Mouse (Mus musculus): ENCODE measurements around the gene Pgm3. TPM values are rescaled to one million over a fixed set of nuclear protein-coding genes. Genes with fewer than 3 reads are reported as not detected.
A peak's percentile ranks its signal among the peaks of the same experiment; 100 is the strongest.
"Not testable (repeated sequence)": the region's sequence is repeated elsewhere in the genome, so short reads cannot be mapped to it uniquely, and the experiment has no call there.

The Pgm3 gene
- 41.4 and 43.5 TPM in 2 replicates for polyA plus RNA-seq (2015; fragmentation: Nextera tagmentation; extraction: Ambion mirVana)

DNA sequence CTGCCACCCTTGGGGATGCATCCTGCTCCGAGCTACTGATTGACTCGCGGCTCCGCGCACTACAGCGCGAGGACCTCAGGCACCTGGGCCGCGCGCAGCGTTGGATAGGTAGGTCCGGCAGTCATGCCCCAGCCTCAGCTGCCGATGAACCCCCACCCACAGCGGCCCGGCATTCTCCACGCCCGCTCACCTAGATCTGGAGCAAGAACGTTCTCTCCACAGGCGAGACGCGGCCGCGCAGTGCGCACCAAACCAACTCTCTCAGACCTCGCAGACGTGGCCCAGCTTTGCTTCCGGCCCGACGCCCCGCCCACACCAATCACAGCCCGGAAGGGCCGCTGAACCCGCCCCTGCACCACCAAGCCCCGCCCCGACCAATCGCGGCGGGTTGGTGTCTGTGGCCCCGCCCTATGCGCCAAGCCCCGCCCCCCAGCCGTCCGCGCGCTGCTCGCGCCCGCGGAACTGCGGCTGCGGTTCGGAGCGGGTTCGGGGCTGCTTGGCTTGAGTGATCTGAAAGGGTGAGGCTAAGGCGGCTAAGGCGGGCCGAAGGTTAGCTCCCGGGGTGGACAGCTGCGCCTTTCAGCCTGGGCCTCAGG lies at the start of gene Pgm3, which contains the start of gene Rwdd2a:
Pgm3 (minus strand) TSS at position 303 of the 596 bp plus-strand sequence.
Rwdd2a (plus strand) TSS at position 452 of the 596 bp plus-strand sequence.
- Histone ChIP-seq H3K9me3 (no peaks in the 10 kb centered on the region), H3K4me2 (peak within 1 kb of the TSS; percentile 99), H3K27ac (peak within 1 kb of the TSS; percentile 78), H3K27me3 (no peaks in the 10 kb centered on the region), H3K4me3 (peak within 1 kb of the TSS; percentile 71), H3K36me3 (peaks cover 27% of the 10 kb centered on the region), H3K4me1 (replicated peaks) (peaks cover 21% of the 10 kb centered on the region), H3K9ac (peak within 1 kb of the TSS; percentile 80)
- ATAC-seq (ENCODE audit: low FRiP score) = peak; percentile 99
- under 1% methylated on average over 59 of the region's 59 CpGs for WGBS

GRCm38 (mm10) chr9:86619341-86620139 lies 47.9 kb upstream of the Pgm3 start:
- Histone ChIP-seq H3K4me2 (no peak overlapping the region), H3K27me3 (no peaks in the 10 kb centered on the region), H3K36me3 (no peaks in the 10 kb centered on the region), H3K9me3 (no peaks in the 10 kb centered on the region), H3K9ac (no peak overlapping the region), H3K4me3 (no peak overlapping the region), H3K27ac (no peak overlapping the region), H3K4me1 (replicated peaks) (peaks cover 5% of the 10 kb centered on the region)
- ATAC-seq (ENCODE audit: low FRiP score) = no peak
- 75% methylated on average over 10 of the region's 10 CpGs for WGBS

- H3K4me1 ChIP-seq (replicated peaks) = peaks cover 5% of the 10 kb centered on the region
These were observed 46.3 kb upstream of the Pgm3 start for GRCm38 (mm10) chr9:86617837-86618492.

GRCm38 (mm10) chr9:86615765-86616164 lies 44.1 kb upstream of the Pgm3 start:
- H3K4me3 ChIP-seq = no peak overlapping the region
- no peak overlapping the region for H3K4me2 ChIP-seq
- no peaks in the 10 kb centered on the region for H3K27me3 ChIP-seq
- no peak overlapping the region for H3K27ac ChIP-seq
- H3K4me1 ChIP-seq (replicated peaks) = peaks cover 5% of the 10 kb centered on the region
- H3K9me3 ChIP-seq = no peaks in the 10 kb centered on the region
- no peak overlapping the region for H3K9ac ChIP-seq
- 89% methylated on average over 1 of the region's 1 CpGs for WGBS
- no peak for ATAC-seq (ENCODE audit: low FRiP score)
- peaks cover 4% of the 10 kb centered on the region; the same call in 1 of the 2 replicates for H3K36me3 ChIP-seq

More at GRCm38 (mm10) chr9:86617837-86618492, 46.3 kb upstream of the Pgm3 start:
- Histone ChIP-seq H3K27me3 (no peaks in the 10 kb centered on the region), H3K27ac (no peak overlapping the region), H3K9ac (no peak overlapping the region), H3K4me3 (no peak overlapping the region), H3K4me2 (no peak overlapping the region), H3K36me3 (no peaks in the 10 kb centered on the region), H3K9me3 (no peaks in the 10 kb centered on the region)
- no peak for ATAC-seq (ENCODE audit: low FRiP score)
- WGBS = 79% methylated on average over 7 of the region's 7 CpGs

DNA sequence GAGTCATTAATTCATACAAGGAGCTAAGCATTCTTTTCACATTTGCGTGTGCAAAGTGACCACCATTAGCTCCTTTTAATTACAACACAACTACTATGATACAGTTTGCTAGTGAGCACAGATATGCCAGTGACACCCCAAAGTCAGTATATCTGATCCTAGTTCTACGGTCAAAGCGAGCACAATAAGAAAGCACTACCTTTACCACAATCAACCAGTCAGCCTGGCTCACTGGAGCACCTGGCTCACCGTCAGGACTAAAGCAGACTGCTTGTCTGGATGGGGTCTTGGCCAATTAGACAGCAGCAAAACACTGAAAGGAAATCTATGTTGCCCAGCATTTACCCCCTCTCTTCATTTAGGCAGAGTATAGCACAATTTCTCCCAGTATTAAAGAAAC lies 40.4 kb upstream of the Pgm3 start:
- Histone ChIP-seq H3K36me3 (peaks cover 4% of the 10 kb centered on the region; the same call in 1 of the 2 replicates), H3K27me3 (no peaks in the 10 kb centered on the region), H3K9me3 (no peaks in the 10 kb centered on the region), H3K4me1 (replicated peaks) (no peaks in the 10 kb centered on the region), H3K9ac (no peak overlapping the region), H3K4me3 (no peak overlapping the region), H3K4me2 (no peak overlapping the region), H3K27ac (no peak overlapping the region)
- 94% methylated on average over 4 of the region's 4 CpGs for WGBS
- no peak for ATAC-seq (ENCODE audit: low FRiP score)

- Histone ChIP-seq H3K9me3 (no peaks in the 10 kb centered on the region), H3K9ac (no peak overlapping the region), H3K27ac (no peak overlapping the region), H3K36me3 (no peaks in the 10 kb centered on the region), H3K4me3 (no peak overlapping the region), H3K4me2 (no peak overlapping the region), H3K27me3 (no peaks in the 10 kb centered on the region), H3K4me1 (replicated peaks) (no peaks in the 10 kb centered on the region)
- no peak for ATAC-seq (ENCODE audit: low FRiP score)
- 84% methylated on average over 6 of the region's 6 CpGs for WGBS
These were observed 34.1 kb upstream of the Pgm3 start for GRCm38 (mm10) chr9:86605776-86606175.

DNA sequence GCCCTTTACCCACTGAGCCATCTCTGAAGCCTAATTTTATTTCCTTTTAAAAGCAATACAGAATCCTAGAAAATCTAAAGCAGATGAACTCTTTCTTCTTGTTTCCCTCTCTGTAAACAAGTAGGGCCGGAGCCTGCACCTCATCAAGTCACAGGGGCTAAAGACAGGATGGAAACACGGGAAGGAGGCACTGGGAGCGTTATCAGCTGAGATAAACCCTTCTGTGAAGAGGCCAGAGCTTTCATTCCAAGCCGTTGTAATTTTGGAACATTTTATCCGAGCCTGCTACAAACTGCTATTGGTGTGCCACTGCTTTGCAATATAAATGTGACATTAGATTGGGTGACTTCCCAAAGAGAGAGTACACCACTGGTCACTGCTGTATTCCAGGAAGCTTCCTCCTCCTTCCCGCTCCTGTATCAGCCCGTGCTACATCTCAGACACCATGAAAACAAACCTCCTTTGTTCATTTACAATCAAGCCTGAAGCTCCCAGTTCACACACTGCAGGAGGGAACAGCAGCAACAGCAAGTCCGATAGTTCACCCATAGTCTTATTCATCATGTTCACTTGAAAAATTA lies 28.2 kb upstream of the Pgm3 start:
- H3K9ac ChIP-seq = no peak overlapping the region
- 0 out of 2 replicates have a peak, but pooled peaks cover 3% of the 10 kb centered on the region for H3K36me3 ChIP-seq
- 69% methylated on average over 8 of the region's 8 CpGs for WGBS
- H3K27me3 ChIP-seq = no peaks in the 10 kb centered on the region
- H3K4me3 ChIP-seq = no peak overlapping the region
- no peak overlapping the region for H3K27ac ChIP-seq
- H3K4me1 ChIP-seq (replicated peaks) = no peaks in the 10 kb centered on the region
- ATAC-seq (ENCODE audit: low FRiP score) = no peak
- H3K9me3 ChIP-seq = no peaks in the 10 kb centered on the region
- no peak overlapping the region for H3K4me2 ChIP-seq

- not testable (repeated sequence) for H3K27me3 ChIP-seq; H3K4me2 ChIP-seq; H3K4me3 ChIP-seq; H3K27ac ChIP-seq; H3K36me3 ChIP-seq; ATAC-seq (ENCODE audit: low FRiP score); H3K9ac ChIP-seq; H3K9me3 ChIP-seq; H3K4me1 ChIP-seq (replicated peaks)
These were observed 25.3 kb upstream of the Pgm3 start for GRCm38 (mm10) chr9:86596983-86597382.

DNA sequence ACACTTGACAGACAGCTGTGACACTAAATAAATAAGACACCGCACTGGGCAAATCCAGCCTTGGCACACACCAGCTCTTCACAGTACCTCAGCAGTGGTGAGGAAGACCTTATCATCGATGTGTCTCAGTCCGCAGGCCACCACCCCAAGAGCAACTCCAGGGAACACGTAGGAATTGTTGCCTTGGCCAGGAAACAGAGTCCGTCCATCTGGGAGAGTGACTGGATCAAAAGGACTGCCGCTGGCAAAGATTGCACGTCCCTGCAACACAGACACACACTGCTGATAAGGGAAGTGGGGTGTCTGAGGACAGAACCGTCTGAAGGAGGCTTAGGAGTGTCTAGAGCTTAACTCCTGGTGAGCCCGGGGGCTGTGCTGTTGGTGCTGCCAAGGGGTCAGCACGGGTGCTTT lies 22.7 kb upstream of the Pgm3 start:
- not testable (repeated sequence) for H3K36me3 ChIP-seq; H3K27me3 ChIP-seq; H3K4me2 ChIP-seq; H3K4me1 ChIP-seq (replicated peaks); ATAC-seq (ENCODE audit: low FRiP score); H3K9ac ChIP-seq; H3K9me3 ChIP-seq; H3K4me3 ChIP-seq; H3K27ac ChIP-seq
- 76% methylated on average over 10 of the region's 10 CpGs for WGBS

DNA sequence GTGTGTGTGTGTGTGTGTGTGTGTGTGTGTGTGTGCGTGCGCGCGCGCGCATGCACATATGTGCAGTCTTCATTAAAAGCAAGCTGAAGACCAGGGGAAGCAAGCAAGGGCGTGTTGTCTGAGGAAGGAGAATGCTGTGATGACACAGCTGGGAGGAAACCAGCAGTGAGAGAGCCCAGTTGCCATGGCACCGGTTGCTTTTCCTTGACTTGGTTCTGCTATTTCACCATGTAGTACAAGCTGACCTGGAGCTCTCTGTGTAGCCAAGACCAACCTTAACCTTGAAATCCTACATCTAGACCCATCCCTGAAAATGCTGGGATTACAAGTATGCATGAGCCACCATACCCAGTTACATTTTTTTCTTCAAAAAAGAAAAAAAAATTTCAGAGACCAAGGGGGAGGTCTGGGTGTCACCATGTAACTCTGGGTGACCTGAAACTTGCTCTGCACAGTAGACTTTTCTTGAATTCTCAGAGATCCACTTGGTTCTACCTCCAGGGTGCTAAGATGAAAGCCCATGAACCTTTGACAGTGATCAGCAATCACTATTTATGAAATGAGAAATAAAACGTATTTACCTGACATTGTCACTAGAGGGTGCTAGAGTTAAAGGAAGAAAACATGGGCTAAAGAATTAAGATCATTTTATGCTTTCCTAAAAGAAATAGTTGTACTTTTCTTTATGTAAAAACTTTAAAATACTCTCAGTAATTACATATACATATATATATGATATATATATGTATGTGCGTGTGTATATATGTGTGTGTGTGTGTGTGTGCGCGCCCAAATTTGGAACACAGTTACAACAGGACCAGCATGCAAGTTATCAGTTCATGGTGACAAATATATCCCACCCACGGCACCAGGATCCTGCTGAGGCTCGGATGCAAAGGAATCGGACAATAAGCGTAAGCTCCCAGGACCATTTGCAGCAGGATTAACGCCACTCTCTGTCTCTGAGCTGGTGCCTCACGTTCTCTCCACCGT lies 21.3 kb upstream of the Pgm3 start:
- WGBS = 79% methylated on average over 19 of the region's 19 CpGs
- no peaks in the 10 kb centered on the region for H3K4me1 ChIP-seq (replicated peaks)
- no peaks in the 10 kb centered on the region for H3K27me3 ChIP-seq
- H3K36me3 ChIP-seq = 0 out of 2 replicates have a peak, but pooled peaks cover 3% of the 10 kb centered on the region
- H3K27ac ChIP-seq = no peak overlapping the region
- H3K4me2 ChIP-seq = no peak overlapping the region
- no peak overlapping the region for H3K4me3 ChIP-seq
- ATAC-seq (ENCODE audit: low FRiP score) = no peak
- no peak overlapping the region for H3K9ac ChIP-seq
- H3K9me3 ChIP-seq = no peaks in the 10 kb centered on the region

GRCm38 (mm10) chr9:86587019-86587795 lies 15.6 kb upstream of the Pgm3 start:
- no peak for ATAC-seq (ENCODE audit: low FRiP score)

More at GRCm38 (mm10) chr9:86587019-86587795, 15.6 kb upstream of the Pgm3 start:
- H3K27ac ChIP-seq = no peak overlapping the region
- 91% methylated on average over 11 of the region's 11 CpGs for WGBS
- H3K4me1 ChIP-seq (replicated peaks) = no peaks in the 10 kb centered on the region
- H3K9ac ChIP-seq = no peak overlapping the region
- H3K36me3 ChIP-seq = no peaks in the 10 kb centered on the region
- H3K4me2 ChIP-seq = no peak overlapping the region
- no peaks in the 10 kb centered on the region for H3K27me3 ChIP-seq
- H3K4me3 ChIP-seq = no peak overlapping the region
- H3K9me3 ChIP-seq = no peaks in the 10 kb centered on the region

Data from hindbrain, embryonic 13.5 days (tissue).